Mouse (Mus musculus) brain, embryonic 14.5 days (tissue): Measurements from ENCODE around the gene Fstl4.

Experiments used
- CTCF ChIP-seq: fragments of 200-500 bp; IDR thresholded peaks from 2 replicates; pipeline ENCODE4 v1.5.1; 2012; ENCODE audit warnings: inconsistent platforms, mild to moderate bottlenecking, moderate library complexity, borderline replicate concordance; ENCODE audit not compliant: insufficient read depth, insufficient read length; ENCODE audit errors: extremely low read depth
- POLR2A ChIP-seq: fragments of 200-500 bp; IDR thresholded peaks from 2 replicates; pipeline ENCODE4 v1.6.1; 2012; ENCODE audit warnings: mild to moderate bottlenecking, inconsistent platforms, borderline replicate concordance; ENCODE audit not compliant: poor library complexity, insufficient read depth, insufficient read length, severe bottlenecking; ENCODE audit errors: extremely low read depth

DNA sequence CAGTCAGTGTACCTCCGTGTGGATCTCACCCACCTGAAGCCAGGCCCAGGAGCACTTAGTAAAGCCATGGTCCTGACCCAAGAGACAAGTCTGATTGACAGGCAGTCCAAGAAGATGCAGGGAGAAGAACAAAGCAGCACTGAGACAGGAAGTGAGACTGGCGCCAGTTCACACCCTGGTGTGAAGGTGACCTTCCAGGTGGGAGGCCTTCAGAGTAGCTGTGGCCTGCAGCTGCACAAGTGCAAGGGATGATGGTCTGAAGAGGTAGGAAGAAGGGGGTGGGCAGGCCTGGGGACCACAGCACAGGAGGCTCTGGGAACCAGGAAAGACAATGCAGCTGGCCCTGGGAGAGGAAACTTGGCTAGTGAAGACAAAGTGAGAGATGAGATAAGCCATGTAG lies 351.9 kb downstream of the Fstl4 start:
- TF ChIP-seq CTCF (no peak), POLR2A (no peak)
